Mouse (Mus musculus) C2C12 (cell line): ENCODE measurements around the gene Nup133. TPM values are rescaled to one million over a fixed set of nuclear protein-coding genes. Genes with fewer than 3 reads are reported as not detected.

ENCODE experiments used
- H3K27me3 ChIP-seq: one replicate; pipeline ENCODE4 v1.6.1; 2011; ENCODE audit not compliant: control insufficient read depth, insufficient read depth, insufficient read length
- H3K36me3 ChIP-seq: one replicate; pipeline ENCODE4 v1.6.1; 2011; ENCODE audit not compliant: control insufficient read depth, insufficient read depth
- H3K4me3 ChIP-seq: one replicate; pipeline ENCODE4 v1.5.1; 2011; ENCODE audit warnings: mild to moderate bottlenecking, control low read depth; ENCODE audit not compliant: poor library complexity, insufficient read depth, severe bottlenecking
- H3K79me2 ChIP-seq: one replicate; pipeline ENCODE4 v1.6.1; 2011; ENCODE audit not compliant: control insufficient read depth, insufficient read depth
- H3K79me3 ChIP-seq: one replicate; pipeline ENCODE4 v1.6.1; 2011; ENCODE audit warnings: low read depth, control low read depth
- H3ac ChIP-seq: one replicate; pipeline ENCODE3; 2011; ENCODE audit warnings: low read depth; ENCODE audit not compliant: control insufficient read depth, insufficient read length
- CEBPB ChIP-seq: IDR thresholded peaks from one replicate; pipeline ENCODE4 v1.6.1; 2011; ENCODE audit warnings: low read depth, mild to moderate bottlenecking, control low read depth, moderate library complexity
- CTCF ChIP-seq: IDR thresholded peaks from one replicate; pipeline ENCODE4 v1.5.1; 2011; ENCODE audit not compliant: control insufficient read depth, insufficient read depth, insufficient read length
- FOSL1 ChIP-seq: IDR thresholded peaks from one replicate; pipeline ENCODE4 v1.8.0; 2011; ENCODE audit warnings: mild to moderate bottlenecking, low read length; ENCODE audit not compliant: poor library complexity, insufficient read depth, severe bottlenecking
- MAX ChIP-seq: IDR thresholded peaks from one replicate; pipeline ENCODE4 v1.6.1; 2011; ENCODE audit warnings: mild to moderate bottlenecking, control low read depth
- MYOD1 ChIP-seq: IDR thresholded peaks from one replicate; pipeline ENCODE4 v1.6.1; 2011; ENCODE audit warnings: low read depth; ENCODE audit not compliant: control insufficient read depth, insufficient read length
- MYOG ChIP-seq: IDR thresholded peaks from one replicate; pipeline ENCODE4 v1.6.1; 2011; ENCODE audit not compliant: control insufficient read depth, insufficient read length; ENCODE audit errors: extremely low read depth
- USF1 ChIP-seq: IDR thresholded peaks from one replicate; pipeline ENCODE4 v1.6.1; 2011; ENCODE audit warnings: low read depth, mild to moderate bottlenecking, control low read depth, moderate library complexity
- polyA plus RNA-seq: library from polyadenylated mRNA; unstranded; fragments of >200 nt; fragmentation: generic; extraction: Trizol; gene quantifications from one replicate; pipeline ENCODE4 v1.2.1, GENCODE M21; 2012; ENCODE audit warnings: missing spikeins

Nup133 gene
- polyA plus RNA-seq, 1 experiment: 19.7 TPM

GRCm38 (mm10) chr8:123988605-123989038 lies 39.6 kb upstream of the Nup133 start:
- TF ChIP-seq MAX: no peak
- TF ChIP-seq MYOD1: no peak
- no peak for TF ChIP-seq FOSL1
- no peak for TF ChIP-seq USF1
- no peak for TF ChIP-seq CEBPB
- no peak for TF ChIP-seq MYOG
- TF ChIP-seq CTCF: no peak
- no peaks in the 10 kb centered on the region for H3K79me3 ChIP-seq
- H3K36me3 ChIP-seq: no peaks in the 10 kb centered on the region
- no peak overlapping the region for H3ac ChIP-seq
- no peak overlapping the region for H3K4me3 ChIP-seq
- no peaks in the 10 kb centered on the region for H3K79me2 ChIP-seq
- no peaks in the 10 kb centered on the region for H3K27me3 ChIP-seq

GRCm38 (mm10) chr8:123982826-123983400 lies 33.8 kb upstream of the Nup133 start, which contains the start of gene Abcb10:
Gene Abcb10, minus strand, starts transcription at chr8:123983122.
- no peaks in the 10 kb centered on the region for H3K79me2 ChIP-seq
- no peaks in the 10 kb centered on the region for H3K36me3 ChIP-seq
- H3K27me3 ChIP-seq: no peaks in the 10 kb centered on the region
- H3K79me3 ChIP-seq: no peaks in the 10 kb centered on the region
- TF ChIP-seq FOSL1: no peak
- TF ChIP-seq MYOG: no peak
- no peak for TF ChIP-seq USF1
- peak; percentile 15 for TF ChIP-seq MAX
- no peak for TF ChIP-seq CEBPB
- no peak for TF ChIP-seq CTCF
- H3ac ChIP-seq: peak within 1 kb of the TSS; percentile 87
- peak within 1 kb of the TSS; percentile 48 for H3K4me3 ChIP-seq

- Histone ChIP-seq H3K79me2 (no peaks in the 10 kb centered on the region), H3ac (peak overlapping the region; percentile 87), H3K27me3 (no peaks in the 10 kb centered on the region), H3K36me3 (no peaks in the 10 kb centered on the region), H3K79me3 (no peaks in the 10 kb centered on the region), H3K4me3 (peak overlapping the region; percentile 48)
- TF ChIP-seq MAX (no peak), CTCF (no peak), MYOD1 (no peak)
Measured at GRCm38 (mm10) chr8:123982291-123982793, 33.3 kb upstream of the Nup133 start.

- Histone ChIP-seq H3K27me3 (no peaks in the 10 kb centered on the region), H3K79me3 (no peaks in the 10 kb centered on the region), H3K36me3 (no peaks in the 10 kb centered on the region), H3K4me3 (no peak overlapping the region), H3K79me2 (no peaks in the 10 kb centered on the region), H3ac (peak overlapping the region; percentile 45)
- TF ChIP-seq CTCF: no peak
- no peak for TF ChIP-seq MAX
- no peak for TF ChIP-seq MYOG
- TF ChIP-seq MYOD1: no peak
- TF ChIP-seq USF1: no peak
- TF ChIP-seq CEBPB: no peak
- no peak for TF ChIP-seq FOSL1
Measured at GRCm38 (mm10) chr8:123981674-123982073, 32.6 kb upstream of the Nup133 start.

- TF ChIP-seq MAX (no peak), USF1 (no peak), MYOD1 (no peak), FOSL1 (no peak), MYOG (no peak), CEBPB (no peak), CTCF (no peak)
- Histone ChIP-seq H3K79me3 (no peaks in the 10 kb centered on the region), H3ac (no peak overlapping the region), H3K36me3 (no peaks in the 10 kb centered on the region), H3K27me3 (no peaks in the 10 kb centered on the region), H3K4me3 (no peak overlapping the region), H3K79me2 (no peaks in the 10 kb centered on the region)
Measured at GRCm38 (mm10) chr8:123980239-123980638, 31.2 kb upstream of the Nup133 start.

GRCm38 (mm10) chr8:123978926-123979325 lies 29.9 kb upstream of the Nup133 start:
- no peaks in the 10 kb centered on the region for H3K27me3 ChIP-seq
- no peaks in the 10 kb centered on the region for H3K79me3 ChIP-seq
- no peak overlapping the region for H3ac ChIP-seq
- TF ChIP-seq CEBPB (no peak), MAX (no peak), CTCF (no peak), MYOG (no peak), MYOD1 (no peak), USF1 (no peak), FOSL1 (no peak)
- no peaks in the 10 kb centered on the region for H3K79me2 ChIP-seq
- no peaks in the 10 kb centered on the region for H3K36me3 ChIP-seq
- no peak overlapping the region for H3K4me3 ChIP-seq
